Mouse (Mus musculus) kidney, adult 2 months (tissue): ENCODE data around the gene Dnajc28.

Experiments used
- CTCF ChIP-seq: fragments of 200-500 bp; conservative IDR thresholded peaks from 2 replicates; pipeline ENCODE4 v1.5.1; 2011; ENCODE audit warnings: low read depth, mild to moderate bottlenecking, control low read depth, low read length, moderate library complexity, mixed read lengths; ENCODE audit not compliant: insufficient read depth, insufficient read length
- POLR2A ChIP-seq: fragments of 200-500 bp; IDR thresholded peaks from one replicate; pipeline ENCODE4 v1.6.1; 2011; ENCODE audit warnings: low read depth, low read length, control low read depth

GRCm38 (mm10) chr16:91646681-91647419 is 28.0 kb upstream of the Dnajc28 start, which contains the start of gene Gart:
- no peak for TF ChIP-seq CTCF
- TF ChIP-seq POLR2A: peak; percentile 93
